Mouse (Mus musculus) adipocyte (in vitro differentiated cells): ENCODE measurements around the gene Pik3ap1.
"Not testable (repeated sequence)": the region's sequence is repeated elsewhere in the genome, so short reads cannot be mapped to it uniquely, and the experiment has no call there.

Experiments
- DNase-seq: peaks from one replicate; pipeline ENCODE4 v3.0.0-alpha.2; 2016; ENCODE audit warnings: low spot score

Gene Pik3ap1

DNA sequence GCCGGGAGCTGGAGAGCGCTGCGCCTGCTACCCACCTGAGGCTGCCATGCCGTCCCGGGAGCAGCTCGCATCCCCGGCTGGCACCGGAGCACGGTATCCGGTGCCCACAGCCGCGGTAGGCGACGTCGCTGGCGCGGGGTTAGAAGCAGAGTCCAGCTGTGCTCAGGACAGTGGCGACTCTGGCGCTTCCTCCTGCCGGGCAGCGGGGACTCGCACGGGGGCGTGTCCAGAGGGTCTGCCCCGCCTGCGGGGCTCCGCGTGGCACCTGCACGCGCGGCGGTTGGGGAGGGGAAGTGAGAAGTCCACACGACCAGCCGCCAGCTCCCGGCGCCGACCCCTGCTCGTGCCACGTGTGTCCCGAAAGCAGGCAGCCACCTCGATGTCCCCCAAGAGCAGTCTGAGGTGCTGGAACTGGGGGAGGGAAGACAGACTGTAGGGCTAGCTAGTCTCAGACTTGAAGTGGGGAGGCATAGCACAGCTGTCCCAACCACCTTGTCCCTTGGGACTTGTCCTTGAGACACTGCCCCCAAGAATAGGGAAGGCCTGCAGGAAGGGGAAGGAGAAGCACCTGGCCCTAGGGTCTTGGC, at the start of gene Pik3ap1:
Gene Pik3ap1, minus strand, starts transcription at position 181 of the 587 bp plus-strand sequence.
- DNase-seq: no peak

DNA sequence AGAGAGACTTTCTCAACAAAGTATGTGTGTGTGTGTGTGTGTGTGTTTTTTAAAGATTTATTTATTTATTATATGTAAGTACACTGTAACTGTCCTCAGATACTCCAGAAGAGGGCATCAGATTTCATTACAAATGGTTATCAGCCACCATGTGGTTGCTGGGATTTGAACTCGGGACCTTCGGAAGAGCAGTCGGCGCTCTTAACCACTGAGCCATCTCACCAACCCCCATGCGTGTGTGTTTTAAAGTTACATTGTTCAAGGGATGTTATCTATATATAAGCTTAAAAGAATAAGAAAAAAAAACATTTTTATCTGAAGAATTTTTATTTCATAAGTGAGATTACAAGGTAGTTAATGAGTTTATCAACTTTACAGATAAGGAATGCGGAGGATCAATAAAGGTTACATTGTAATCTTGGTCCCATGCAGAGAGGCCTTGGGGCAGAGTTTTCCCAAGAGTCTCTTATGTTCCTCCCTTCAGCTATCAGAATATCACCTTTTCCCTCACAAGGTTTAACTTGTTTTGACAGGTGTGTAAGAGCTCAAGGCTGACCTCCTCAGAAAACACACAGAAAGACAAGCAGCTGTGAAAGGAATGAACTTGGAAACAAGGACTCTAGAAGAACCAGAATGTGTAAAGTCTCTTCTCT, 46.7 kb upstream of the Pik3ap1 start:
- DNase-seq: not testable (repeated sequence)

DNA sequence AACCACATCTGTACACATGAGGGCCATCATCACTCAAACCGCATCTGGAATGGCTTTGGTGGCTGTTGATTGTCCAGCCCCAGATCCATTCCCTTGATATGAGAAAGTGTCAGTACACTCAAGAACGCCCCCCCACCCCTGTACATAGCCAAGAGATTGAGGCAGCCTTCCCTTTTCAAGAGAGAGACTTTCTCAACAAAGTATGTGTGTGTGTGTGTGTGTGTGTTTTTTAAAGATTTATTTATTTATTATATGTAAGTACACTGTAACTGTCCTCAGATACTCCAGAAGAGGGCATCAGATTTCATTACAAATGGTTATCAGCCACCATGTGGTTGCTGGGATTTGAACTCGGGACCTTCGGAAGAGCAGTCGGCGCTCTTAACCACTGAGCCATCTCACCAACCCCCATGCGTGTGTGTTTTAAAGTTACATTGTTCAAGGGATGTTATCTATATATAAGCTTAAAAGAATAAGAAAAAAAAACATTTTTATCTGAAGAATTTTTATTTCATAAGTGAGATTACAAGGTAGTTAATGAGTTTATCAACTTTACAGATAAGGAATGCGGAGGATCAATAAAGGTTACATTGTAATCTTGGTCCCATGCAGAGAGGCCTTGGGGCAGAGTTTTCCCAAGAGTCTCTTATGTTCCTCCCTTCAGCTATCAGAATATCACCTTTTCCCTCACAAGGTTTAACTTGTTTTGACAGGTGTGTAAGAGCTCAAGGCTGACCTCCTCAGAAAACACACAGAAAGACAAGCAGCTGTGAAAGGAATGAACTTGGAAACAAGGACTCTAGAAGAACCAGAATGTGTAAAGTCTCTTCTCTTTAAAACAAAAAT, 41.2 kb upstream of the Pik3ap1 start:
- DNase-seq: not testable (repeated sequence)

DNA sequence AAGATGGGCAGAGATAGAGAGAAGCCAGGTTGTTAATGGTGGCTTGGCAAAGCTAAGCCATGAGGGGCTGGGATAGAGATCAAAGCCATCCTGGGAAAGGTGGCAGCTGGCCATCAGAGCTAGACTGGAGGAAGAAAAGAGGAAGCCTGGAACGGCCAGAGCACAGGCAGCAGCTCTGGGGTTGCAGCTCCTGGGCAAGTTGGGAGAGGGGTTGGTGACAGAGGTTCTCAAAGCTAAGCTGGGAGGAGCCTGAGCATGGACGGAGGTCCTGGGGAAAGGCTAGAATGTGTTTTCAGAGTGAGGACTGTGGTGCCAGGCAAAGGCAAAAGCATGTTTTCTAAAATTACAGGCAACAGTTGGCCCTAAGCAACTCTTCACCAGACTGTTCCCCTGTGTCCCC, 36.4 kb upstream of the Pik3ap1 start:
- DNase-seq: no peak

DNA sequence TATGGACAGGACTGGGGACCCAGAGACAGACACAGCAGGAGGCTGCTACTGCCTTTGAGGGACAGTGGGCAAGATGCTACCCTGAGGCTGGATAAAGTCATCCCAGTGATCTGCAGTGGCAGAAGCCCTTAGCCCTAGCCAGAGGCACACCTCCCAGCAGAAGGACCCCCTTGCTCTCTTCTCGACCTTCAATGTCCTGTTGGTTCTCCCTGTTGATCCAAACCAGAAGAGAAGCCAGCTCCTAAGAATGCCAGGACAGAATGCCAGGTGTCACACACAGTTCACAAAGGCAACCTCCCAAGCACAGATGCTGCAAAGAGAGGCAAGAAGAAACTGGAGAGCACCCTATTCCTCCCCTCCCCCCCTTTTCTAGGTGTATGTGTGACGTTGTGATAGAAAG, 33.9 kb upstream of the Pik3ap1 start:
- no peak for DNase-seq

DNA sequence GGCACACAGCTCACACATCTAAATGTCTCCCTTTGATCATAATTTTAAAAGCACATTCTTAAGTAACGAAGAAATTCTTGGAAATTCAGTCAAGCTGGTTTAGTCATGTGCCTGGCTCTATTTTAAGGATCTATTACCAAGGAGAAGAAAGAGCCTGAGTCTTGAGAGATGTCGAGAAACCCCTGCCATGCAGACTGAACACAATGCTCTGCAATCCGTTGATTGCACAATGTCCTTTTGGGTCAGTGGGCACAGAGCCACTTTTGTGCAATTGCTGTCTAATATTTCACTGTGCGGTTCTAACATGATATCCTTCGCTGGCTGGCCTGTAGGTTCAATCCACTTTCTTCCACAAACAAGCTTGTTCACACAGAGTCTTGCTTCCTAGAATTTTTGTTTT, 33.1 kb upstream of the Pik3ap1 start:
- DNase-seq: peak; percentile 96

DNA sequence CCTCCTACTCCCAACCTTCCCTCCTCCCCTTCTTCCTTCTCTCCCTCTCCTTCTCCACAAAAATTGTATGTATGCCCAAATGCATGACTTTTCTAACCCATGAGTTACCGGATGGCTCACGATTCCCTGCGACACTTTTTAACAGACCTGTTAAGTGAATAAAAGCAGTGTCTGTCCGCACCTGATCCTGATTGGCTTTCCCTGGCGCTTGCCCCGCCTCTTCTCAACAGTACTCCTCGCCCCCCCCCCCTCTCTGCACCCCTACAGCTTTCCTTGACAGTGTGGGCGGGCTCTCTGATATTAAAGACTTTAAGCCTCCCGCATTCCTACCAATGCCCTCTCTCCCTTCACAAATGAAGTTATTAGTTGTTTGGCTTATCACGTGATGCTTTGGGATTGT, 31.3 kb upstream of the Pik3ap1 start:
- DNase-seq: no peak

DNA sequence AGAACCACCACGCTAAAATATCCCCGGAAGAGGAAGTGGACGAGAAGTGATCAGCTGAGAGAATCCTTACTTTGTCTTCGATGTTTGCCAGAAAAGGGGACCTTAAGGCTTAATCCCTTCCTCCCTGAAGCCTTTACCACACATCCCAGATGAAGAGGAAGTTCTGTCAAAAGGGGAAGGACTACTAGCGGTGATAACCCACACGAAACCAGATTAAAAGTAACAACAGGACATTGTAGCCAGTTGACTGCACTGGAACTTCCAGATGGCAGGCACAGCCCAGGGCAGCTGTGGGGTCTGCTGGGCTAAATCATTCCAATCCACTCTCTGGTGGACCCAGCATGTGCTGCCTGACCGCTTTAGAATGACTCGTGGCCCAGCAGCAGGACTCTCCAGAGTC, 17.7 kb upstream of the Pik3ap1 start:
- DNase-seq: no peak

DNA sequence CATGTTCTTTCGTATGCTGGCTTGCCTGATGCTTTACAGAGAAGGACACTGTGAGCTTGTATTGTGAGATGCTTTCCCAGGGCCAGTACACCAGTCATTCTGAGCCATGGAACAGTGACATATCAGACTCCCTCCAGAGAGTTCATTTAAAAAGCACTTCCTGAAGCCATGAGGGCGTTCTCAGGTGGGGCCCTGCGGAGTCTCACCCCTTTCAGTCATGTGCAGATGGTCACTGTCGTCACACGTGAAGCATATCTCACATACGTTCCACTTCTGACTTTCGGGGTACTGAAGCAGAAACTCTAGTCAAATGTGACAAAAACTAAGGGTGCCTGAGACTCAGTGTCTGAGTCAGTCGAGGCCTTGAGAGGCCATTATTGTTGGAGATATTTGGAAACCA, 6.0 kb upstream of the Pik3ap1 start:
- DNase-seq: no peak

DNA sequence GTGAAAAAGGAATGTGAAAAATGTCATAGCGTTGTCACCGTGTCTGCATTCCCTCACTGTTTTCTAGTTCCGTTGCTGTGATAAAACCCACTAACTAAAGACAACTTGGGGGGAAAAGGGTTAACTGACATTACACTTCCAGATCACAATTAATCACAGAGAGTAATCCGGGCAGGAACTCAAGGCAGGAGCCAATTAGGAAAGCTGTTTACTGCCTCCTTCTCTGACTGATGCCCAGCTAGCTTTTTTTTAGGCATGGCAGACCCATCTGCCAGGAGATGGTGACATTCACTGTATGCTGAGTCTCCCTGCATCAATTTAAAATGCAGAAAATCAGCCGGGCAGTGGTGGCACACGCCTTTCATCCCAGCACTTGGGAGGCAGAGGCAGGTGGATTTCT, 4.4 kb upstream of the Pik3ap1 start:
- no peak for DNase-seq

DNA sequence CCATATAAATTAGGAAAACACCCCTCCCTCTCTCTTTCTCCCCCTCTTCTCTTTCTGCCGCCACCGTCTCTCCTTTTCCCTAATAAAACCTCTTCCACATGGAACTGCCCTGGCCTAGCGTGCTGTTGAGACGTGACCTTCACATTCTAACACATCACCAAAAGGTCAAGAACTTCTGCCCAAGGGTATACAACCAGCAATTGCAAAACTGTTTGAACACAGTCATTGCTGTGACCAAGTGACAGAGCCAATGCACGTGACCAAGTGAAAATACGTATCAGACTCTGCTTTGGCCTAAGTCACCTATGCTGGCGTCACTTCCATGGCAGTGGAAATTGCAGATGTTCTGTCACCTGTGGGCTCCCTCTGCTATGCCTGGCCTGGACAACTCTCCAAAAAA, 3.3 kb upstream of the Pik3ap1 start:
- DNase-seq: no peak

DNA sequence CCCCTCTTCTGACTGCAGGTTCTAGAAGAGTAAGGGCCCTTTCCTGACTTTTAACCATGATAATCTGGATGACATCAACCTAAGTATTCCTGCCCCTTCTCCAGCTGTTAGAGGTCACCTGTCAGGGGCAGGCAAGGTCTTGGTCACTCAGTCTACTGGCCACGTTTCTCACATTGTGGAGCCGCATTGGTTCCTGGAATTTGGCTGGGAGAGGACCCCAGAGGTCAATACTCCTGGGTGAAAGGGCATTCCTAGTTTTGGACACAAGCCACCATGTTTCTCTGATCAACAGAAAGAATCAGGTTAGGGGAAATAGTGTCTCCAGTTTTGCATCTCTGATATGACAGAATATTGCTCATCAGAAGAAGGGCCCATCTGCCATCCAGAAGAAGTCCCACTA, 2.4 kb upstream of the Pik3ap1 start:
- no peak for DNase-seq

DNA sequence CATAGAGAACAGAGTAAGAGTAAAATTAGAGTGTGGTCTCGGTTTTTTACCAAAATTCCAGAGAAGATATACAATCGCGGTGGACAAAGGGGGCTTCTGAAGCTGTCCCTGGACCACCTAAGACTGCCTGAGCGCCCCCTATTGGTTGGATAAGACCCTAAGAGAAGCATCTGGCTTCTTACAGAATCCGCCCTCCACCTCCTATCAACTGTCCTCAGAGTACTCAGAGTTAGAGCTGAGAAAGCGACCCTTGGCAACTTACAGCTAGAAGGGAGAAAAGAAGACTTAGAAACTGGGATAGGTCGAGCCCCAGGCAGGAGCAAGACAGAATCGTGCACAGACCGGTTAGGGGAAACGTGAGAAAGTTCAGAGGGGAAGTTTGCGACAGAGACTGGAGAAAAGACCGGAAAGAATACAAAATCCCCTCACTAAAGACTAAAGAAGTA, 473 bp downstream of the Pik3ap1 start:
- no peak for DNase-seq

DNA sequence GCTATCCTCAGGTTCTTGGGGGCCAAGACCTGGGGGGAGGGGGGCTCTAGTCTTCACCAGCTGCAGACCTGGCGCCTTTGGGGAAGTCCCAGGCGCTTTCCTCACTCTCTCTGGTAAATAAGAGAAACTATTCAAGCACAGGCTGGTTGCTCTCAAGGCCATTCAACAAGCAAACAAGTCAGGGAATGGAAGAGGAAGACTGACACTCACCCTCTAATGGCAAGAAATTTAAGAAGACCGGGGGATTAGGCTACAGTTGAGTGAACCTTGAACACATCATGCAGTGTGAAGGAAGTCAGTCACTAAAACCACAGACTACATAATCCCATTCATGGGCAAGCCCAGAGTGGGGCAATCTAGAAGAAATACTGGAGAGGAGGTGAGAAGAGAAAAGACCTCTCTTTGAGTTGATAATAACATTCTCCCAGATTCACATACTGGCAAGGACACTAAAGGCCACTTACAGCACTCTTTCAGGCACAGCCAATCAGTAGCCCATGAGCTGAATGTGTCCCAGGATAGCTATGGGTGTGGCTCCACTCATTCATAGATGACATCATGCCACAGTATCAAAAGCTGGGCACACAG, 2.4 kb downstream of the Pik3ap1 start:
- no peak for DNase-seq

DNA sequence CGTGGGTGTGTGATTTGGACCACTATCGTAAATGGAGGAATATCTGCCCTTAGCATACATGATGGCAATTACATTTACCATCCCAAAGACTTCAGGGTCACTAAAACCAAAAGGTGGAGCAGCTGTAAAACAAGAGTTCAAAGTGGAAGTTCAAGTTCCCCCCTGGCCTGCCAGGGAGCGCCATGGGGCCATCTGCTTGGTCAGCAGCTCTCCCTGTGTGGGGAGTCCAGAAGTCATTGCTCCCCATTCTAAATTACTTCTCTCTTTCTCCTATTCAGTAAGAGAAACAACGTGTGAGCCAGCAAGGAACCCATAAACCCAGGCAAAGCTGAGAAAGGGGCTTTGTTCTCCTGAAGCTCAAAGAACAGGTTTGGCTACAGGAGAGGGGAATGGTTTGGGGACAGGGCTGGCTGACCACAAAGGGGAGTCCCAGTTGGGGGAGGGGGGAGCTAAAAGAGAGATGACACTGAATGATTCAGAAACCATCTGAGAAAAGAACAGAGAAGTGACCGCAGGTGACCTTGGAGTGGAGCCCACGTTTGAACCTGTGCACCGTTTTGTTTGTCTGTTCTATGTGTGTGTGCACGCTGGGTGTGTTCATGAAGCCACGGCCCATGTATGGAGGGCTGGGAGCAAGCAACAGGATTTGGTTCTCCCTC, 3.2 kb downstream of the Pik3ap1 start:
- no peak for DNase-seq

DNA sequence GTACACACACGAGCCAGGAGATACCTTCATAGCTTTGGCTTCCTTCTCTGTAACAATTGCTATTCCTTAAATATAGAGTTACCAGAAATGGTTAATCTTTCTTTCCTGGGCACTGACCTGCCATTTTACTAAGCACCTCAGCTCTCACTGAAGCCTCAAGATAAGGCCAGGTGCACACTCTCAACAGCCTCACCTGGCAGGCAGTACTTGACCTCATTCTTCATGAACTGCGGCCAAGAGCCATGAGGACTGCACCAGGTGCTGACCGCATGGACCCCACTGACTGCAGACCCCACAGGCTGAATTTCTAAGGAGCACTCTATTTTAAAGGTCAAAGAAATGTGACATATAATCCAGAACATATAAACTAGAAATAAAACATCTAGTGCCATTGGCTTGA, 5.7 kb downstream of the Pik3ap1 start:
- no peak for DNase-seq

DNA sequence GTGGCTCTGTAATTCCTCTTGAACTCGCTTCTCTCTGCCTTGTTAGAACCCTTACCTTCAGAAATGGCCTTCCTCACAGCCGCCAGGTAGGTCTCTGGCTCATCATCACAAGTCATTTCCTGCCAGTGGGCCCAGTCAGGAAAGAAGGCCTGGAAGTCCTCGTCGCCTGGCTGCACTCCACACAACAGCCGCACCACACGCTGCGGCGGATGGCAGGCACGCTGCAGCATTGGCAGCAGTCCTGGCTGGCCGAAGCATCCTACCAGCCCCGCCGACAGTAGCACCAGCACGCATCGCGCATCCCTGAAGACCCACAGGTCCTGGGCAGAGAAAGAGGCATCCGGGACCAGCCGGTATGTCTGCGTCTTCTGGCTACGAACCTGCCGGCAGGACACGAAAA, 9.1 kb downstream of the Pik3ap1 start:
- DNase-seq: no peak

DNA sequence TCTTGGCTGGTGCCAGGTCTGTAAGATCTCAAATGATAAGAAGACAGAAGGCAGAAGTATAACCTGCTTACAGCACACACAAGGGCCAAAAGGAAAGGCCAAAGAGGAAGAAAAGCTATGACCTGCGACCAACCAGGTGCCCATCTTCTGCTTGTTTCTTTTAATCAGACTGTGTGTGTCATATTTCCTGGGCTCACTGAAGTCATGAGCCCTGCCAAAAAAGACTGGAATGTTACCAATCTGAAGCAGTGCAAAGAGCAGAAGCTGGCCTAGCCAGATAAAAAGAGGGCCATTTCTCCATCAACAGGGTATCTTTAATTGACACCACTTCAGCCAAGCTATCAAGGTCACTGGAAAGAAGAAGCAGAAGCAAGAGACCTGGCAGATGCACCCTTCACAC, 9.8 kb downstream of the Pik3ap1 start:
- peak; percentile 51 for DNase-seq

DNA sequence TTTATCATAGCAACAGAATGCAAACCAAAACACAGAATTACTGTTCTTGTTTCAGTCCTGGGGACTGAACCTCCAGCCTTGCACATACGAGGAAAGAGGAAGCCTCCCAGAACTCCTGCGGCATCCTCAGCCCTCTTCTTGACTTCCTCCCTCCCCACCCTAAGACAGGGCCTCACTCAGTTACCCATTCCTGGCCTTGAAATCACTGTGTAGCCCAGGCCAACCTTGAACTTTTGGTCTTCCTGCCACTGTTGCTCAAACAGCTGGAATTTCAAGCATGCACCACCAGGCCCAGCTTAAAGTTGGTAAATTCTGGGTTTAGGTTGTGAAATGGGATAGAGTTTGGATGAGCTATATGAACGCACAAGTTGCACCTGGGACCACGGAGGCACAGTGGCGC, 10.2 kb downstream of the Pik3ap1 start:
- no peak for DNase-seq

DNA sequence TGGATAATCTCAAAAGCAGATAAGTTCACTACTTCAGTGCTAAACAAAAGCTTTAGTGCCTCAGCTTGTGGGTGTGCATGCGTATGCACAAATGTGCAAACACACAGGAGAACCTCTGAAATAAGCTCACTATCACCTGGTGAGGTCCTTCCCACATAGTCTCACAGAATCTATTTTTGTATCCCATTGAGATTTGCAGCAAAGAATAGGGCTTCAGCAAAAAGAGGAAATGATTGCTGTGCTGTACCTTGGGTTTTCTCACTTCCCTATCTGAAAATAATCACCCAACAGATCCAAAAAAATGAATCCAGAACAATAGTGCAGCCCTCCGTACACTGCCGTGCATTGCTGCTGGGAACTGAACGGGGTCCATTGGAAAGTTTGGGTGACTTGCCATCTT, 12.6 kb downstream of the Pik3ap1 start:
- DNase-seq: no peak

DNA sequence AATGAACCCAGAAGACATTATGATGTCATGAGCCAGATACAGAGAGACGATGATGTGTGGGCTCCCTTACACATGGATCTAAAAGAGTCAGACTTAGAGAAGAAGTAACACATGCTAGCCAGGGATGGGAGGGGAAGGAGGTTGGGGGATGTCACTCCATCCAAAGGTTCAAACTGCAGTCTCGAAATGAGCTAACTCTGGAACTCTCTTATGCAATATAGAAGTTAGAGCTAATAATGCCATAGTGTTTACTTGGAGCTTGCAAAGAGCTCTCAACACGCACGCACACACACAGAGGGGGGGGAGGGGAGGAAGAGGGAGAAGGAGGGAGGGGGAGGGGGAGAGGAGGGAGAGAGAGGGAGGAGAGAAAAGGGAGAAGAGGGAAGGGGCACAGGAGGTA, 13.5 kb downstream of the Pik3ap1 start:
- no peak for DNase-seq
